12 mouse cellular contexts compared by ENCODE assay signal in genomic region chr19:55747926-55748291, GRCm38 (mm10). TPM values are rescaled to one million over a fixed set of nuclear protein-coding genes. Genes with fewer than 3 reads are reported as not detected.
DNase-seq lines count a peak whose midpoint lies in the region; ATAC-seq and TF ChIP-seq lines count a peak whose summit lies in the region.
"Had no signal": no experiment of that assay in that cellular context is flagged by ENCODE, and none has a peak within 500 bp of the region (broad histone marks: within the 10 kb centered on the region; RNA-seq: fewer than 3 reads in every experiment).

No protein-coding gene starts in this region.

- intact Hi-C loops in heart, postnatal 25 days (cut with DNase I), result loop anchor here (10.0 kb wide), 1 partner anchor 413 kb away; no protein-coding TSS in a partner anchor
- intact Hi-C loops in gastrocnemius, postnatal 36 days (cut with DNase I), result loop anchor here (10.0 kb wide), 1 partner anchor 57 kb away; no protein-coding TSS in a partner anchor

- no peak overlapping the region for H3ac ChIP-seq in myocyte (ENCODE audit: control insufficient read depth, insufficient read length)

- TF ChIP-seq POLR2A in myocyte (IDR thresholded peaks at IDR 0.05; ENCODE audit: insufficient read length, low read depth), result no peak

- no peak for DNase-seq in heart, embryonic 10.5 days (ENCODE audit: low spot score)
- no peak for DNase-seq in heart, postnatal 25 days (ENCODE audit: low spot score)
- no peak for DNase-seq in kidney, postnatal 36 days
- no peak for DNase-seq in hindbrain, embryonic 14.5 days (ENCODE audit: low spot score)
- no peak for DNase-seq in spleen, postnatal 14 days (ENCODE audit: low spot score in 2 of 2)
- DNase-seq in gastrocnemius, postnatal 36 days, result no peak
- DNase-seq: adrenal gland, postnatal 36 days; cerebellum, adult 8-10 months had no signal

- peaks cover 87% of the 10 kb centered on the region for H3K4me1 ChIP-seq in heart, embryonic 10.5 days
- H3K4me1 ChIP-seq in kidney, embryonic 16.5 days (ENCODE audit: insufficient read depth, low read length), result peaks cover 66% of the 10 kb centered on the region
- peaks cover 29% of the 10 kb centered on the region for H3K4me1 ChIP-seq in hindbrain, embryonic 14.5 days (replicated peaks; ENCODE audit: control insufficient read depth, insufficient read depth, low read length)

- H3K9me3 ChIP-seq in heart, embryonic 10.5 days, result no peaks in the 10 kb centered on the region
- H3K9me3 ChIP-seq in kidney, embryonic 16.5 days (ENCODE audit: low read length), result no peaks in the 10 kb centered on the region
- no peaks in the 10 kb centered on the region for H3K9me3 ChIP-seq in hindbrain, embryonic 14.5 days (ENCODE audit: control insufficient read depth, low read length)

- H3K27ac ChIP-seq in heart, embryonic 10.5 days, result peak overlapping the region; percentile 74
- no peak overlapping the region for H3K27ac ChIP-seq in kidney, embryonic 16.5 days (ENCODE audit: low read length)
- H3K27ac ChIP-seq in hindbrain, embryonic 14.5 days, result no peak overlapping the region
- H3K27ac ChIP-seq: layer of hippocampus, adult 2 months; liver, embryonic 14.5 days had no signal

- no peaks in the 10 kb centered on the region for H3K36me3 ChIP-seq in heart, embryonic 10.5 days
- H3K36me3 ChIP-seq in kidney, embryonic 16.5 days (ENCODE audit: insufficient read depth, low read length), result no peaks in the 10 kb centered on the region
- H3K36me3 ChIP-seq in hindbrain, embryonic 14.5 days (replicated peaks; ENCODE audit: control insufficient read depth, insufficient read depth), result no peaks in the 10 kb centered on the region
- no peaks in the 10 kb centered on the region for H3K36me3 ChIP-seq in myocyte (ENCODE audit: control insufficient read depth, insufficient read depth)

- H3K4me2 ChIP-seq in kidney, embryonic 16.5 days (replicated peaks; ENCODE audit: low read depth, low read length), result 0 out of 2 replicates have a peak overlapping the region, but pooled peaks have one; percentile 12
- peak overlapping the region; percentile 28; the same call in 1 of the 2 replicates for H3K4me2 ChIP-seq in hindbrain, embryonic 14.5 days (replicated peaks)
- peak overlapping the region; percentile 94 for H3K4me2 ChIP-seq in myocyte (ENCODE audit: low read depth)

- H3K79me2 ChIP-seq in myocyte (ENCODE audit: control insufficient read depth, insufficient read depth), result peaks cover 63% of the 10 kb centered on the region

- peak overlapping the region; percentile 34; the same call in 1 of the 2 replicates for H3K4me3 ChIP-seq in heart, embryonic 10.5 days
- no peak overlapping the region for H3K4me3 ChIP-seq in kidney, embryonic 16.5 days (ENCODE audit: low read length)
- H3K4me3 ChIP-seq in hindbrain, embryonic 14.5 days (replicated peaks; ENCODE audit: low read length), result no peak overlapping the region
- no peak overlapping the region for H3K4me3 ChIP-seq in myocyte
- H3K4me3 ChIP-seq: layer of hippocampus, adult 2 months had no signal

- WGBS in heart, embryonic 10.5 days, result 52% methylated on average over 6 of the region's 6 CpGs
- WGBS in kidney, embryonic 16.5 days, result 18% methylated on average over 6 of the region's 6 CpGs
- WGBS in hindbrain, embryonic 14.5 days, result 27% methylated on average over 6 of the region's 6 CpGs

- no peaks in the 10 kb centered on the region for H3K27me3 ChIP-seq in heart, embryonic 10.5 days (ENCODE audit: insufficient read depth, poor library complexity, severe bottlenecking)
- H3K27me3 ChIP-seq in kidney, embryonic 16.5 days (ENCODE audit: insufficient read depth, low read length), result no peaks in the 10 kb centered on the region
- H3K27me3 ChIP-seq in hindbrain, embryonic 14.5 days (ENCODE audit: control insufficient read depth, insufficient read depth, low read length), result peaks cover 53% of the 10 kb centered on the region
- no peaks in the 10 kb centered on the region for H3K27me3 ChIP-seq in myocyte (ENCODE audit: control insufficient read depth, insufficient read depth, insufficient read length)

- H3K9ac ChIP-seq in kidney, embryonic 16.5 days (replicated peaks; ENCODE audit: low read length), result no peak overlapping the region
- H3K9ac ChIP-seq in hindbrain, embryonic 14.5 days, result peak overlapping the region; percentile 14; the same call in 1 of the 2 replicates
- H3K9ac ChIP-seq: liver, embryonic 14.5 days had no signal

- ATAC-seq in kidney, embryonic 16.5 days (ENCODE audit: low FRiP score, low TSS enrichment), result no peak
- no peak for ATAC-seq in hindbrain, embryonic 14.5 days (ENCODE audit: low FRiP score)

TF ChIP-seq in myocyte, 11 proteins besides CTCF, POLR2A, EP300 and RAD21:
- TF ChIP-seq USF1 (IDR thresholded peaks at IDR 0.05; ENCODE audit: low read depth) (no peak), E2F4 (IDR thresholded peaks at IDR 0.05; ENCODE audit: insufficient read depth) (no peak), MYOG (IDR thresholded peaks at IDR 0.05; ENCODE audit: control insufficient read depth in 1 of 3, insufficient read depth in 1 of 3, insufficient read length in 2 of 3, low read depth in 2 of 3) (no peak), TCF3 (IDR thresholded peaks at IDR 0.05; ENCODE audit: insufficient read length, low read depth) (no peak)
TF ChIP-seq in myocyte: peak in this region for 0.

RNA-seq across cellular contexts. Expression of gene Tcf7l2, which starts 6.3 kb away (rescaled TPM):
- 53.2 and 61.8 TPM in 2 replicates for polyA plus RNA-seq in heart, embryonic 10.5 days (2016; fragmentation: Nextera tagmentation; extraction: Ambion mirVana)
- total RNA-seq in heart, postnatal 25 days (2021), result 10 to 100 TPM; 14.6 to 14.7 TPM
- 50.1 and 68.9 TPM in 2 replicates for polyA plus RNA-seq in kidney, embryonic 16.5 days (2015; fragmentation: Nextera tagmentation; extraction: Ambion mirVana)
- 24.0 and 38.1 TPM in 2 replicates for polyA plus RNA-seq in hindbrain, embryonic 14.5 days (2014; fragmentation: Nextera tagmentation; extraction: Ambion mirVana)
- 5.4 TPM for polyA plus RNA-seq in myocyte (2012; fragmentation: generic; extraction: Trizol)
- 1 to 10 TPM; 6.6 to 9.7 TPM for total RNA-seq in gastrocnemius, postnatal 36 days (2021)

Comparison
In these comparisons a context has a peak if more than half of its experiments do, and no peak if none do; other contexts are left out.
1. H3K4me2 ChIP-seq: peak in every context shown above with its lines; median percentile 94 in myocyte; 28 in hindbrain, embryonic 14.5 days; 12 in kidney, embryonic 16.5 days.